Mouse (Mus musculus) lung, embryonic 16.5 days (tissue): ENCODE measurements around the gene 1700018B08Rik. TPM values are rescaled to one million over a fixed set of nuclear protein-coding genes. Genes with fewer than 3 reads are reported as not detected.

Experiments used
- ATAC-seq: fragments of 200-750 bp; cut with Nextera tagmentation; 2 replicates; pipeline ENCODE4 v1.8.0; 2017; ENCODE audit warnings: low read depth, mild to moderate bottlenecking, moderate library complexity
- H3K27ac ChIP-seq: fragments of 300-500 bp; sonication (generic); 2 replicates; pipeline ENCODE4 v1.5.1; 2014; ENCODE audit warnings: mild to moderate bottlenecking, control low read depth, low read length
- H3K27me3 ChIP-seq: fragments of 300-500 bp; sonication (generic); 2 replicates; pipeline ENCODE4 v1.6.1; 2014; ENCODE audit warnings: low read depth, low read length, mixed read lengths; ENCODE audit not compliant: control insufficient read depth, insufficient read depth
- H3K36me3 ChIP-seq: fragments of 300-500 bp; sonication (generic); 2 replicates; pipeline ENCODE4 v1.6.1; 2014; ENCODE audit warnings: low read length; ENCODE audit not compliant: control insufficient read depth, insufficient read depth
- H3K4me1 ChIP-seq: fragments of 300-500 bp; sonication (generic); replicated peaks from 2 replicates; pipeline ENCODE4 v1.6.1; 2014; ENCODE audit warnings: low read length, mixed read lengths; ENCODE audit not compliant: control insufficient read depth, insufficient read depth
- H3K4me2 ChIP-seq: fragments of 300-500 bp; sonication (generic); 2 replicates; pipeline ENCODE4 v1.6.1; 2014; ENCODE audit warnings: low read depth, low read length, control low read depth
- H3K4me3 ChIP-seq: fragments of 300-500 bp; sonication (generic); 2 replicates; pipeline ENCODE4 v1.5.1; 2014; ENCODE audit warnings: mild to moderate bottlenecking, low read length, control low read depth
- H3K9ac ChIP-seq: fragments of 300-500 bp; sonication (generic); 2 replicates; pipeline ENCODE4 v1.6.1; 2014; ENCODE audit warnings: low read length, control low read depth
- H3K9me3 ChIP-seq: fragments of 300-500 bp; sonication (generic); 2 replicates; pipeline ENCODE4 v1.6.1; 2016; ENCODE audit warnings: low read length; ENCODE audit not compliant: control insufficient read depth
- WGBS: fragments of 180-500 bp; shearing (Covaris S2); extraction: QIAGEN DNeasy Blood & Tissue Kit; methylation state at CpG from one replicate; pipeline ENCODE4 v1.1.7; 2014; 5-methylcytosine and 5-hydroxymethylcytosine counted together
- polyA plus RNA-seq: library from polyadenylated mRNA; unstranded; fragments of >200 nt; fragmentation: Nextera tagmentation; extraction: Ambion mirVana; gene quantifications from 2 replicates; pipeline ENCODE4 v1.2.1, GENCODE M21; 2015

1700018B08Rik gene
- not detected in 2 replicates for polyA plus RNA-seq

- H3K27me3 ChIP-seq, result no peaks in the 10 kb centered on the region
- no peak within 1 kb of the TSS for H3K27ac ChIP-seq
- peaks cover 5% of the 10 kb centered on the region; the same call in 1 of the 2 replicates for H3K9me3 ChIP-seq
- H3K4me3 ChIP-seq, result no peak within 1 kb of the TSS
- no peaks in the 10 kb centered on the region for H3K36me3 ChIP-seq
- H3K4me2 ChIP-seq, result no peak within 1 kb of the TSS
- WGBS, result 81% methylated on average over 12 of the region's 12 CpGs
- H3K9ac ChIP-seq, result no peak within 1 kb of the TSS
- no peaks in the 10 kb centered on the region for H3K4me1 ChIP-seq
- no peak for ATAC-seq
These were observed at the start of gene 1700018B08Rik for GRCm38 (mm10) chr8:121544276-121544785. TSS of gene 1700018B08Rik (minus strand) at chr8:121544320.

- H3K9me3 ChIP-seq, result no peaks in the 10 kb centered on the region
- no peak overlapping the region for H3K27ac ChIP-seq
- 88% methylated on average over 5 of the region's 5 CpGs for WGBS
- no peak overlapping the region for H3K4me2 ChIP-seq
- peaks cover 27% of the 10 kb centered on the region for H3K36me3 ChIP-seq
- no peak overlapping the region for H3K4me3 ChIP-seq
- peaks cover 18% of the 10 kb centered on the region for H3K4me1 ChIP-seq
- no peak for ATAC-seq
- H3K27me3 ChIP-seq, result no peaks in the 10 kb centered on the region
- no peak overlapping the region for H3K9ac ChIP-seq
These were observed 49.2 kb upstream of the 1700018B08Rik start for GRCm38 (mm10) chr8:121593293-121593692.

GRCm38 (mm10) chr8:121591178-121592066 is 47.3 kb upstream of the 1700018B08Rik start:
- Histone ChIP-seq H3K36me3 (peaks cover 22% of the 10 kb centered on the region), H3K4me1 (peaks cover 18% of the 10 kb centered on the region), H3K4me3 (peak overlapping the region; percentile 88), H3K9me3 (no peaks in the 10 kb centered on the region), H3K27me3 (no peaks in the 10 kb centered on the region), H3K9ac (peak overlapping the region; percentile 90), H3K4me2 (peak overlapping the region; percentile 94), H3K27ac (peak overlapping the region; percentile 38)
- ATAC-seq, result peak; percentile 32
- 11% methylated on average over 20 of the region's 20 CpGs for WGBS

- H3K4me3 ChIP-seq, result peak within 1 kb of the TSS; percentile 88
- peak within 1 kb of the TSS; percentile 94 for H3K4me2 ChIP-seq
- H3K27ac ChIP-seq, result peak within 1 kb of the TSS; percentile 38
- peaks cover 20% of the 10 kb centered on the region for H3K4me1 ChIP-seq
- H3K27me3 ChIP-seq, result no peaks in the 10 kb centered on the region
- peak within 1 kb of the TSS; percentile 90 for H3K9ac ChIP-seq
- under 1% methylated on average over 68 of the region's 94 CpGs for WGBS
- no peaks in the 10 kb centered on the region for H3K9me3 ChIP-seq
- ATAC-seq, result peak; percentile 86
- peaks cover 14% of the 10 kb centered on the region for H3K36me3 ChIP-seq
These were observed 46.4 kb upstream of the 1700018B08Rik start, which contains the start of gene Map1lc3b for GRCm38 (mm10) chr8:121590203-121591177. TSS of gene Map1lc3b (plus strand) at chr8:121590361.

- H3K9me3 ChIP-seq, result no peaks in the 10 kb centered on the region
- peaks cover 20% of the 10 kb centered on the region for H3K4me1 ChIP-seq
- no peak overlapping the region for H3K27ac ChIP-seq
- WGBS, result 25% methylated on average over 2 of the region's 2 CpGs
- no peak overlapping the region; the same call in 1 of the 2 replicates for H3K9ac ChIP-seq
- peaks cover 3% of the 10 kb centered on the region for H3K36me3 ChIP-seq
- no peaks in the 10 kb centered on the region for H3K27me3 ChIP-seq
- H3K4me3 ChIP-seq, result no peak overlapping the region
- no peak for ATAC-seq
- H3K4me2 ChIP-seq, result no peak overlapping the region
These were observed 45.1 kb upstream of the 1700018B08Rik start for GRCm38 (mm10) chr8:121589205-121589726.

- 75% methylated on average over 4 of the region's 4 CpGs for WGBS
- H3K36me3 ChIP-seq, result no peaks in the 10 kb centered on the region
- H3K4me3 ChIP-seq, result no peak overlapping the region
- no peak overlapping the region for H3K27ac ChIP-seq
- H3K9me3 ChIP-seq, result no peaks in the 10 kb centered on the region
- H3K4me1 ChIP-seq, result peaks cover 20% of the 10 kb centered on the region
- no peak overlapping the region for H3K9ac ChIP-seq
- no peak for ATAC-seq
- no peak overlapping the region for H3K4me2 ChIP-seq
- no peaks in the 10 kb centered on the region for H3K27me3 ChIP-seq
These were observed 44.6 kb upstream of the 1700018B08Rik start for GRCm38 (mm10) chr8:121588750-121589149.

GRCm38 (mm10) chr8:121585159-121585825 is 41.2 kb upstream of the 1700018B08Rik start:
- Histone ChIP-seq H3K9ac (peak overlapping the region; percentile 74), H3K4me2 (peak overlapping the region; percentile 74), H3K9me3 (no peaks in the 10 kb centered on the region), H3K36me3 (no peaks in the 10 kb centered on the region), H3K4me1 (peaks cover 2% of the 10 kb centered on the region; the same call in 1 of the 2 replicates), H3K4me3 (peak overlapping the region; percentile 68), H3K27ac (peak overlapping the region; percentile 45; the same call in 1 of the 2 replicates), H3K27me3 (no peaks in the 10 kb centered on the region)
- ATAC-seq, result peak; percentile 96
- WGBS, result under 1% methylated on average over 47 of the region's 47 CpGs

GRCm38 (mm10) chr8:121584730-121585129 is 40.6 kb upstream of the 1700018B08Rik start:
- peak overlapping the region; percentile 74; the same call in 1 of the 2 replicates for H3K9ac ChIP-seq
- no peaks in the 10 kb centered on the region for H3K36me3 ChIP-seq
- no peak overlapping the region for H3K27ac ChIP-seq
- ATAC-seq, result no peak
- H3K9me3 ChIP-seq, result no peaks in the 10 kb centered on the region
- H3K4me1 ChIP-seq, result peaks cover 2% of the 10 kb centered on the region; the same call in 1 of the 2 replicates
- 41% methylated on average over 12 of the region's 13 CpGs for WGBS
- no peaks in the 10 kb centered on the region for H3K27me3 ChIP-seq
- peak overlapping the region; percentile 74 for H3K4me2 ChIP-seq
- H3K4me3 ChIP-seq, result peak overlapping the region; percentile 68
